Mouse (Mus musculus) MEL (cell line): ENCODE measurements at regions not wholly inside any gene's neighbourhood (a gene's known extent, or its start where the extent isn't known, plus 50 kb on each side); places are given as distances from the start of the nearest gene placed in this dataset.

ENCODE experiments used
- DNase-seq: peaks from one replicate; pipeline ENCODE4 v3.0.0; 2011; ENCODE audit warnings: low read depth, low spot score
- H3K27ac ChIP-seq: 2 replicates; pipeline ENCODE4 v1.5.1; 2012; ENCODE audit warnings: low read depth, mild to moderate bottlenecking, control low read depth, low read length, moderate library complexity; ENCODE audit not compliant: control insufficient read depth
- H3K27me3 ChIP-seq, 2 experiments: fragments of 150-350 bp in 1 of 2; sonication (generic) in 1 of 2; 2 replicates each; pipeline ENCODE4 v1.6.1; 2012; ENCODE audit warnings: low read length in 2 of 2, mild to moderate bottlenecking in 2 of 2, improper control_type of control experiment in 1 of 2, moderate library complexity in 1 of 2; ENCODE audit not compliant: insufficient read depth in 2 of 2, control insufficient read depth in 1 of 2
- H3K36me3 ChIP-seq, 2 experiments: 2 replicates each; pipeline ENCODE4 v1.6.1; 2012 to 2014; ENCODE audit warnings: low read length in 2 of 2, improper control_type of control experiment in 1 of 2, inconsistent platforms in 1 of 2, mild to moderate bottlenecking in 1 of 2; ENCODE audit not compliant: insufficient read depth in 2 of 2, control insufficient read depth in 1 of 2
- H3K4me1 ChIP-seq, 2 experiments: fragments of 150-350 bp in 1 of 2; sonication (generic) in 1 of 2; 2 replicates each; pipeline ENCODE4 v1.6.1; 2012; ENCODE audit warnings: low read length in 2 of 2, improper control_type of control experiment in 1 of 2, mild to moderate bottlenecking in 1 of 2; ENCODE audit not compliant: insufficient read depth in 2 of 2, control insufficient read depth in 1 of 2
- H3K4me3 ChIP-seq, 2 experiments: fragments of 150-350 bp in 1 of 2; sonication (generic) in 1 of 2; 2 replicates each; pipeline ENCODE4 v1.5.1; 2012; ENCODE audit warnings: low read depth in 2 of 2, low read length in 2 of 2, mild to moderate bottlenecking in 2 of 2, moderate library complexity in 2 of 2, control low read depth in 1 of 2, improper control_type of control experiment in 1 of 2; ENCODE audit not compliant: control insufficient read depth in 1 of 2, insufficient read depth in 1 of 2
- H3K79me2 ChIP-seq: 2 replicates; pipeline ENCODE4 v1.6.1; 2012; ENCODE audit warnings: mild to moderate bottlenecking, low read length, moderate library complexity; ENCODE audit not compliant: control insufficient read depth, poor library complexity, insufficient read depth
- H3K9ac ChIP-seq: 2 replicates; pipeline ENCODE4 v1.6.1; 2012; ENCODE audit warnings: low read depth, mild to moderate bottlenecking, control low read depth, low read length, moderate library complexity; ENCODE audit not compliant: control insufficient read depth, poor library complexity, severe bottlenecking
- H3K9me3 ChIP-seq: fragments of 150-350 bp; sonication (generic); replicated peaks from 2 replicates; pipeline ENCODE4 v1.6.1; 2012; ENCODE audit warnings: mild to moderate bottlenecking, low read length, improper control_type of control experiment, moderate library complexity; ENCODE audit not compliant: insufficient read depth
- BHLHE40 ChIP-seq: IDR thresholded peaks from 2 replicates; pipeline ENCODE4 v1.6.1; 2012; ENCODE audit warnings: low read depth, mild to moderate bottlenecking, inconsistent platforms, low read length, improper control_type of control experiment, borderline replicate concordance
- CHD1 ChIP-seq: IDR thresholded peaks from 2 replicates; pipeline ENCODE4 v1.6.1; 2012; ENCODE audit warnings: low read depth, mild to moderate bottlenecking, inconsistent platforms, low read length, improper control_type of control experiment
- CTCF ChIP-seq, 3 experiments: IDR thresholded peaks in 2 of 3; conservative IDR thresholded peaks in 1 of 3; 2 replicates each; pipeline ENCODE4 v1.5.1; 2011 to 2012; ENCODE audit warnings: low read length in 3 of 3, low read depth in 2 of 3, mild to moderate bottlenecking in 2 of 3, improper control_type of control experiment in 1 of 3, inconsistent platforms in 1 of 3, mixed read lengths in 1 of 3, moderate library complexity in 1 of 3; ENCODE audit not compliant: control insufficient read depth in 1 of 3, insufficient read depth in 1 of 3, poor library complexity in 1 of 3, severe bottlenecking in 1 of 3
- E2F4 ChIP-seq: IDR thresholded peaks from 2 replicates; pipeline ENCODE4 v1.6.1; 2011; ENCODE audit warnings: low read depth, low read length, improper control_type of control experiment, borderline replicate concordance
- EP300 ChIP-seq, 2 experiments: IDR thresholded peaks; 2 replicates each; pipeline ENCODE4 v1.6.1; 2011; ENCODE audit warnings: improper control_type of control experiment in 2 of 2, low read length in 2 of 2, low read depth in 1 of 2, mild to moderate bottlenecking in 1 of 2
- ETS1 ChIP-seq: IDR thresholded peaks from 2 replicates; pipeline ENCODE4 v1.6.1; 2012; ENCODE audit warnings: low read depth, mild to moderate bottlenecking, inconsistent platforms, low read length, improper control_type of control experiment, moderate library complexity
- GABPA ChIP-seq: IDR thresholded peaks from 2 replicates; pipeline ENCODE4 v1.6.1; 2012; ENCODE audit warnings: low read depth, mild to moderate bottlenecking, inconsistent platforms, low read length, improper control_type of control experiment, moderate library complexity
- HCFC1 ChIP-seq: IDR thresholded peaks from 2 replicates; pipeline ENCODE4 v1.6.1; 2012; ENCODE audit warnings: low read depth, mild to moderate bottlenecking, inconsistent platforms, low read length, improper control_type of control experiment, moderate library complexity
- JUND ChIP-seq: IDR thresholded peaks from 2 replicates; pipeline ENCODE4 v1.6.1; 2011; ENCODE audit warnings: low read depth, mild to moderate bottlenecking, improper control_type of control experiment, low read length
- KAT2A ChIP-seq: conservative IDR thresholded peaks from 2 replicates; pipeline ENCODE4 v1.6.1; 2012; ENCODE audit warnings: low read depth, low read length, improper control_type of control experiment, inconsistent platforms
- MAFK ChIP-seq: IDR thresholded peaks from 2 replicates; pipeline ENCODE4 v1.6.1; 2011; ENCODE audit warnings: low read depth, mild to moderate bottlenecking, low read length, improper control_type of control experiment, borderline replicate concordance
- MAZ ChIP-seq: IDR thresholded peaks from 2 replicates; pipeline ENCODE4 v1.6.1; 2012; ENCODE audit warnings: low read depth, mild to moderate bottlenecking, inconsistent platforms, low read length, improper control_type of control experiment
- MEF2A ChIP-seq: IDR thresholded peaks from 2 replicates; pipeline ENCODE4 v1.6.1; 2014; ENCODE audit warnings: low read depth, mild to moderate bottlenecking, inconsistent platforms, low read length, improper control_type of control experiment; ENCODE audit not compliant: poor library complexity, insufficient replicate concordance, severe bottlenecking; ENCODE audit errors: extremely low read depth
- MYB ChIP-seq: IDR thresholded peaks from 2 replicates; pipeline ENCODE4 v1.6.1; 2011; ENCODE audit warnings: mild to moderate bottlenecking, low read depth, low read length, improper control_type of control experiment
- POLR2A ChIP-seq, 2 experiments: IDR thresholded peaks; 2 replicates each; pipeline ENCODE4 v1.6.1; 2011 to 2012; ENCODE audit warnings: low read length in 2 of 2, mild to moderate bottlenecking in 2 of 2, control low read depth in 1 of 2, improper control_type of control experiment in 1 of 2, low read depth in 1 of 2, moderate library complexity in 1 of 2; ENCODE audit not compliant: control insufficient read depth in 1 of 2, insufficient read depth in 1 of 2, poor library complexity in 1 of 2
- POLR2AphosphoS2 ChIP-seq: IDR thresholded peaks from 2 replicates; pipeline ENCODE4 v1.6.1; 2011; ENCODE audit warnings: low read length, improper control_type of control experiment
- RAD21 ChIP-seq: IDR thresholded peaks from 2 replicates; pipeline ENCODE4 v1.6.1; 2011; ENCODE audit warnings: mild to moderate bottlenecking, low read depth, low read length, improper control_type of control experiment
- RCOR1 ChIP-seq: IDR thresholded peaks from 2 replicates; pipeline ENCODE4 v1.6.1; 2012; ENCODE audit warnings: low read depth, mild to moderate bottlenecking, inconsistent platforms, low read length, improper control_type of control experiment
- SMC3 ChIP-seq: IDR thresholded peaks from 2 replicates; pipeline ENCODE4 v1.6.1; 2011; ENCODE audit warnings: low read depth, low read length, improper control_type of control experiment
- TBP ChIP-seq: IDR thresholded peaks from 2 replicates; pipeline ENCODE4 v1.8.0; 2011; ENCODE audit warnings: low read depth, low read length, improper control_type of control experiment
- UBTF ChIP-seq: IDR thresholded peaks from 2 replicates; pipeline ENCODE4 v1.6.1; 2012; ENCODE audit warnings: low read depth, mild to moderate bottlenecking, inconsistent platforms, low read length, improper control_type of control experiment, moderate library complexity, borderline replicate concordance; ENCODE audit not compliant: insufficient read depth
- ZMIZ1 ChIP-seq: IDR thresholded peaks from 2 replicates; pipeline ENCODE4 v1.6.1; 2012; ENCODE audit warnings: low read depth, mild to moderate bottlenecking, inconsistent platforms, low read length, improper control_type of control experiment, moderate library complexity
- ZNF384 ChIP-seq: IDR thresholded peaks from 2 replicates; pipeline ENCODE4 v1.6.1; 2012; ENCODE audit warnings: low read depth, mild to moderate bottlenecking, inconsistent platforms, low read length, improper control_type of control experiment

- Histone ChIP-seq H3K9ac (no peak overlapping the region), H3K4me1 (no peaks in the 10 kb centered on the region), H3K36me3 (no peaks in the 10 kb centered on the region), H3K27ac (no peak overlapping the region), H3K4me3 (no peak overlapping the region), H3K9me3 (no peaks in the 10 kb centered on the region), H3K27me3 (no peaks in the 10 kb centered on the region), H3K79me2 (no peaks in the 10 kb centered on the region)
- TF ChIP-seq MYB: no peak
- TF ChIP-seq UBTF: no peak
- TF ChIP-seq BHLHE40: no peak
- TF ChIP-seq POLR2AphosphoS2: no peak
- no peak for TF ChIP-seq KAT2A
- TF ChIP-seq MAZ: no peak
- TF ChIP-seq TBP: no peak
- no peak for TF ChIP-seq MAFK
- no peak for TF ChIP-seq JUND
- no peak for TF ChIP-seq ETS1
- no peak for TF ChIP-seq SMC3
- DNase-seq: no peak
Observed at GRCm38 (mm10) chr9:113026096-113026903, 681.8 kb downstream of the Pdcd6ip start.

- Histone ChIP-seq H3K4me3 (no peak overlapping the region), H3K9me3 (no peaks in the 10 kb centered on the region), H3K4me1 (no peaks in the 10 kb centered on the region), H3K79me2 (no peaks in the 10 kb centered on the region), H3K9ac (no peak overlapping the region), H3K27ac (no peak overlapping the region), H3K27me3 (no peaks in the 10 kb centered on the region), H3K36me3 (no peaks in the 10 kb centered on the region)
- no peak for DNase-seq
- no peak for TF ChIP-seq KAT2A
- TF ChIP-seq, all 39 proteins: peak for 0
Observed at GRCm38 (mm10) chr9:113021866-113022645, 686.0 kb downstream of the Pdcd6ip start.

GRCm38 (mm10) chr9:113019576-113019975 lies 688.5 kb downstream of the Pdcd6ip start:
- Histone ChIP-seq H3K4me1 (no peaks in the 10 kb centered on the region), H3K9ac (no peak overlapping the region), H3K27ac (no peak overlapping the region), H3K27me3 (no peaks in the 10 kb centered on the region), H3K36me3 (no peaks in the 10 kb centered on the region), H3K9me3 (no peaks in the 10 kb centered on the region), H3K79me2 (no peaks in the 10 kb centered on the region), H3K4me3 (no peak overlapping the region)
- DNase-seq: no peak
- TF ChIP-seq GABPA (no peak), BHLHE40 (no peak), SMC3 (no peak), MEF2A (no peak), RCOR1 (no peak), ZNF384 (no peak), POLR2A (IDR thresholded peaks at IDR 0.05; ENCODE audit: control insufficient read depth in 1 of 2, insufficient read depth in 1 of 2, low read depth in 1 of 2, low read length in 2 of 2, poor library complexity in 1 of 2) (no peak), JUND (no peak), EP300 (IDR thresholded peaks at IDR 0.05; ENCODE audit: low read depth in 1 of 2, low read length in 2 of 2) (no peak), HCFC1 (no peak), CHD1 (no peak), CTCF (IDR thresholded peaks at IDR 0.05 in 2 of 3, conservative IDR thresholded peaks at IDR 0.05 in 1 of 3; ENCODE audit: control insufficient read depth in 1 of 3, insufficient read depth in 1 of 3, low read depth in 2 of 3, low read length in 3 of 3, poor library complexity in 1 of 3, severe bottlenecking in 1 of 3) (no peak), ZMIZ1 (no peak), ETS1 (no peak), RAD21 (no peak), KAT2A (no peak), E2F4 (no peak)
